Mouse (Mus musculus) kidney, adult 2 months (tissue): ENCODE measurements around the gene Plb1.

Experiments
- CTCF ChIP-seq: fragments of 200-500 bp; conservative IDR thresholded peaks from 2 replicates; pipeline ENCODE4 v1.5.1; 2011; ENCODE audit warnings: low read depth, mild to moderate bottlenecking, control low read depth, low read length, moderate library complexity, mixed read lengths; ENCODE audit not compliant: insufficient read depth, insufficient read length
- POLR2A ChIP-seq: fragments of 200-500 bp; IDR thresholded peaks from one replicate; pipeline ENCODE4 v1.6.1; 2011; ENCODE audit warnings: low read depth, low read length, control low read depth

GRCm38 (mm10) chr5:32412186-32412950 lies 179.9 kb downstream of the Plb1 start:
- no peak for TF ChIP-seq CTCF
- TF ChIP-seq POLR2A = no peak
